Mouse (Mus musculus) bone marrow macrophage, adult 2 months (primary cell): ENCODE results near the gene Pdia4. TPM values are rescaled to one million over a fixed set of nuclear protein-coding genes. Genes with fewer than 3 reads are reported as not detected.
A peak's percentile ranks its signal among the peaks of the same experiment; 100 is the strongest.
"Not testable (repeated sequence)": the region's sequence is repeated elsewhere in the genome, so short reads cannot be mapped to it uniquely, and the experiment has no call there.

ENCODE experiments used
- H3K27ac ChIP-seq: 2 replicates; pipeline ENCODE4 v1.5.1; 2012; ENCODE audit warnings: low read depth, low read length; ENCODE audit not compliant: insufficient read depth
- H3K4me1 ChIP-seq: 2 replicates; pipeline ENCODE4 v1.6.1; 2012; ENCODE audit warnings: low read length; ENCODE audit not compliant: control insufficient read depth, insufficient read depth
- H3K4me3 ChIP-seq: 2 replicates; pipeline ENCODE4 v1.5.1; 2012; ENCODE audit warnings: mild to moderate bottlenecking, low read length, moderate library complexity; ENCODE audit not compliant: insufficient read depth
- CTCF ChIP-seq: IDR thresholded peaks from 2 replicates; pipeline ENCODE4 v1.5.1; 2012; ENCODE audit warnings: low read depth, mild to moderate bottlenecking, low read length, moderate library complexity
- POLR2A ChIP-seq: IDR thresholded peaks from 2 replicates; pipeline ENCODE4 v1.6.1; 2012; ENCODE audit warnings: mild to moderate bottlenecking, low read depth, low read length, borderline replicate concordance
- polyA plus RNA-seq: library from polyadenylated mRNA; stranded (reverse); fragments of >200 nt; gene quantifications from 2 replicates; pipeline ENCODE4 v1.2.4, GENCODE M21; 2012; ENCODE audit not compliant: missing spikeins, insufficient read depth, insufficient read length

Gene Pdia4
- polyA plus RNA-seq, 1 experiment, result 79.0 TPM

DNA sequence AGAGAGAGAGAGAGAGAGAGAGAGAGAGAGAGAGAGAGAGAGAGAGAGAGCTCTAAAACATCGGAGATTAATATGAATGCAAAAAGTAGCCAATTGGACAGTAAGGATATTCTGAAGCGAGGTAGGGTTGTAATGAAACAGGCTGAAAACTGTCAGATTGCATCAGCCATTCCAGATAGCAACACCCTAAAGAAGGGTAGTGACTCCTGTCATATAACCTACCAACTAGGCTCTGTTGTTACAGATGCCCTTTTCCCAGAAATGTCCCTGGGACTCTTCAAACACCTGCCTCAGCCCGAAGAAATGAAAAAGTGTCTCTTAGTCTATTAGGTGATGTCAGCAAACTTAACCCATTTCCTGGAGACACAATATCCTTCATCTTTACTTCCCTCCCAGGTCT lies 24.4 kb downstream of the Pdia4 start:
- Histone ChIP-seq H3K4me3 (peak overlapping the region; percentile 75), H3K4me1 (peaks cover 37% of the 10 kb centered on the region), H3K27ac (peak overlapping the region; percentile 97)
- TF ChIP-seq CTCF (no peak), POLR2A (no peak)

DNA sequence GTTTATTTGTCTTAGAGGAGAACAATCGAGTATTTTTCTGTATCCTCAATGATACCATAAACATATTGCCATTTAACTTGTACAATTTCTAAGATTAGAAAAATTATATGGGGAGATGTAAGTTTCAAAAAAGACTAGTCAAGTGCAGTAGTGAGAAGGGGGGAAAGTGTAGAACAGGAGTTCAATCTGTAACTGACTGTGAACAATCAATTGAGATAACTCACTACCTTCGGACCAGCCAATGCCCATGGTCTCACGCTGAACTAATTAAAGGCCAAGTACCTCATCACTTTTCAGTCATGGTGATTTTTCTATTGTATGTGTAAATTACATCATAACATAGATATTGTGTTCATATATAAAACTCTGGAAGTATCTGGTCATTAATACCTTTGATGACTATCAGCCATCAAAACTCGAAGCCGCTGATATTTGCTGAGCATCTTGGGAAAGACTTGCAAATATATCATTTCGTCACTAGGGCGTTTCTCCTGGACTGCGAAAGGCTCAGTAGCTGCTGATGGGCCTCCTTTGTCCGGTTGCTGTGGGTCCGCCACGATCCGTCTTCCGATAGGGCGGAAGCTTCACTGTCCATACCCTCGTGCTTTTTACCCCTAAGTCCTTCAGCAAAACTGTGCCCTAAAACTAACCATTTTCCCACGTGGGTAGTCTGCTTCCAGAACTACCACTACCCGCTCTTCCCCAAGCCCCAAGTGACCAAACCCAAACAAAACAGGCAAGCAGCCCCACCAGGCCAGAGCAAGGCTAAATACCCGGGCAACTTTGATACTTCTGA lies 25.1 kb downstream of the Pdia4 start:
- peaks cover 37% of the 10 kb centered on the region for H3K4me1 ChIP-seq
- H3K27ac ChIP-seq, result peak overlapping the region; percentile 97
- H3K4me3 ChIP-seq, result peak overlapping the region; percentile 75
- TF ChIP-seq POLR2A (peak; percentile 55; the same call in 1 of the 2 replicates), CTCF (no peak)

DNA sequence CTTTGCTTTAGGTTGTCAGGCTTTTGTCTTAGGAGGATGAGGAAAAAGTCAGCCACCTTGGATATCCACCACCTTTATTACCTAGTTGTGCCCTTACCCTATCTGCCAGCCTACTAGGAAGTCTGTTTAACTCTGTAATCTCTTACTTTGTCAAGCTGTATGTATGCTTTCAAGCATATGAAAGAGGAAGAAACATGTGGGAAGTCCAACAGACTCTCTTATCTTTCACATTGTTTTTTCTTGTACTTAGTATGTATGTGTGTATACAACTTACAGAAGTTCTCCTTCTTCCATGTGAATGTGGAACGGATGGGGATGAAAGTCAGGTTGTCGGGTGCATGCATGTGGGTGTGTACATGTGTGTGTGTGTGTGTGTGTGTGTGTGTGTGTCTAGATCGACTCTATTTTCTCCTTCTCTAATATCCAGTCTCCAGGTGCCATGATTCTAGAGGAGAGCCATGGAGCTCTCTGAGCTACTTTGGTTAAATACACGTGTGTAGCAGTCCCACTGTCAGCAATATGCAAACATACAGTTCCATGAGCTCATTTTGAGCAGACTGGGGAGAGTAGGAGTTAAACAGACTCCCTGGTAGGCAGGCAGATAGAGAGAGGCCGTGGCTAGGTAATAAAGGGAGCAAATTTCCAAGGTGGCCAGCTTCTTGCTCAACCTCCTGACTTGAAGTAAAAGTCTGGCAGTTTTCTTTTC lies 28.4 kb downstream of the Pdia4 start:
- H3K27ac ChIP-seq, result no peak overlapping the region
- TF ChIP-seq CTCF, result no peak
- no peak for TF ChIP-seq POLR2A
- H3K4me3 ChIP-seq, result no peak overlapping the region
- H3K4me1 ChIP-seq, result peaks cover 20% of the 10 kb centered on the region

DNA sequence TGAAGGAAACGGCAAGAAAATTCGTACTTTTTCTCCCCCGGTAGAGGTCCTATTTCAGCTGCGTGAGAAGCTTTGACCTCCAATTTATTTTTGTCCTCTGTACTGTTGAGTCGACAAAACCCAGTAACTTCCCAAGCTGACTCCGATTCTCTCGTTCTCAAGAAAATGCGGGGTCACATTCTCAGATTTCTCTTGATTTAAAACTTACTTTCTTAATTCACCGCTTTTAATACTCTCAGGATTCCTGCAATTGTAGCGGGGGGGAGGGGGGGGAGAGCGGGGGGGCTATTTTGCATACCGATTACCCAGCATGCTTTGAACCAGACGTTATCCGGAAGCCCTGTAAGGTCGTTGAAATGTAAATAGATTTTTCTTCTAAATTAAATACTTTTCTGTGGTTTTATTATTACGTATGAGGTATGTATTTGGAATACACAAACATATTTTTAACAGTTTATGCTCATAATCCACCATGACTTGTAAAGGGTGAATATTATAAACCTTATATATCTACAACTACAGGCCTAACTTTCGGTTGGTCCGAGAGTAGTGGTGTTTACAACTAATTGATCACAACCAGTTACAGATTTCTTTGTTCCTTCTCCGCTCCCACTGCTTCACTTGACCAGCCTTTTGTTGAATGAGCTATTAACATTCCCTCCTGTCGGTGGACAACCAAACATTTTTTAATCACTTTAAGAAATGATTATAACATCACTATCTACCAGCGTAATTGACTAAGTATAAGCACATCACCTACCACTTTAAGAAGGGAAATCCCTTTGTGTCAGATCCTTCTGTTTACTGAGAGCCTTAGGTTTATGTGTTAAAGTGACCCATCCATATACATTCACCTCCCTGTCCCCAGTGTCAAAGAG lies 31.9 kb downstream of the Pdia4 start:
- Histone ChIP-seq H3K4me1 (peaks cover 9% of the 10 kb centered on the region), H3K4me3 (peak overlapping the region; percentile 77), H3K27ac (peak overlapping the region; percentile 63; the same call in 1 of the 2 replicates)
- no peak for TF ChIP-seq POLR2A
- no peak for TF ChIP-seq CTCF

DNA sequence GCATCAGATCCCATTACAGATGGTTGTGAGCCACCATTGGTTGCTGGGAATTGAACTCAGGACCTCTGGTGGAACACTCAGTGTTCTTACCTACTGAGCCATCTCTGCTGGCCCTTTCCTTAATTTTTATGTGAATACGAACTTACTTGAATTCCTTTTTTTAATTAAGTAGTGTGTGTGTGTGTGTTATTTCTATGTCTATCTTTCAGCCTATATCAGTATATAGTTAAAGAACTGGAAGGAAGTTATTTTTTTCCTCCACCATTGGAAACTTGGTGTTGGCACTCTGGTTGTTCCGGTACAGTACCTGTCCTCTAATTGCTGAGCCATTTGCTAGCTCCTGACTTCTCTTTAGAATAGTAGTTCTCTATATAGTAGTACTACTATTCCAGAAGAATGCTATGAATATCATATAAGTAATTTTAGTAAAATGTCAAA lies 32.6 kb downstream of the Pdia4 start:
- no peak overlapping the region for H3K27ac ChIP-seq
- TF ChIP-seq CTCF (no peak), POLR2A (no peak)
- H3K4me1 ChIP-seq, result peaks cover 9% of the 10 kb centered on the region
- H3K4me3 ChIP-seq, result peak overlapping the region; percentile 77; the same call in 1 of the 2 replicates

DNA sequence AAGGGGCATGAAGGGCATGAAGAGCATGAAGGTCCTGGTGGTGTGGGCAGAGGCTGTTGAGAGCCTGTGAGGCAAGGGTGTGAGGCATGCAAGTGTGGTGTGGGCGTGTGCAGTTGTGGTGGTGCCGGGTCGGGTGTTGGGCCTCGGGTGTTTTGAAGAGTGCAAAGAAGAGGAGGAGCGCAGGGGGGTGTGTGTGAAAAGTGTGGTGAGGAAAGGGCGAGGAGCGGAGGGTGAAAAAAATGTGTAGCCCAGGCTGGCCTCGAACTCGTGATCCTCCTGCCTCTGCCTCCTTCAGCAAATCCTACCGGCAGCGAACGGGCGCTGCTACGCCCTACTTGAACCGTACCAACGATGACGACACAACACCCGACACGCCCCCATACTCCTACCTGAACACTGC lies 41.5 kb downstream of the Pdia4 start:
- 0 out of 2 replicates have a peak overlapping the region, but pooled peaks have one; percentile 6 for H3K4me3 ChIP-seq
- not testable (repeated sequence) for H3K27ac ChIP-seq, H3K4me1 ChIP-seq

DNA sequence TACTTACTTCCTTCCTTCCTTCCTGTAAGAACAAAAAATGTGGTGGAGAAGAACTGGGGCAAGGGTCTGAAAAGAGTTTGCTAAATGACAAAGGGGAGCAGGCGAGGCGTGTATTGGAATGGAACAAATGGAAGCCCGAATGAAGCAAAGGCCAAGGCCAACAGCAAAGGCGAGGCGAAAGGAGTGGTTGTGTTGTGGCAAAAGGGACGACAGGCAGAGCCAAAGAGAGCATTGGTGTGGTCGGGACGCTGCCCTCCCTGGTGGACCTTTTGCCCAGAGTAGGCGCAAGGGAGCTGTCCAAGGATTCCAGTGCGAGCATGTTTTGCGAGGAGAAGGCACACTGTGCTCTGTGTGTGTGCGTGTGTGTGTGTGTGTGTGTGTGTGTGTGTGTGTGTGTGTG lies 42.1 kb downstream of the Pdia4 start:
- H3K4me3 ChIP-seq, H3K4me1 ChIP-seq, H3K27ac ChIP-seq: not testable (repeated sequence)

DNA sequence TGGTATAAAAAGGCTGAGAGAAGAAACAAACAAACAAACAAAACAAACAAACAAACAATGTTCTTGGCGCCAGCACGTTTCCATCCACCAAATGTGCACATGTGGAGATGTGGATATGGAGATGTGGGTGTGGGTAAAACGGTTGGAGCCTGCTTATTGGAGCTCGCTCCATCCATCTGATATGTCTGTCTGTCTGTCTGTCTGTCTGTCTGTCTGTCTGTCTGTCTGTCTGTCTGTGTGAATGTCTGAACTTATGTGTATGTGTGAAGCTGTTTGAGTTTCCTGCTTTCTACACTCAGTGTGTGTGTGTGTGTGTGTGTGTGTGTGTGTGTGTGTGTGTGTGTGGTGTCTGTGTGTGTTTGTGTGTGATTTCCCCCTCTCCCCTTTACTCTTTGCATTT lies 43.4 kb downstream of the Pdia4 start:
- not testable (repeated sequence) for H3K27ac ChIP-seq, H3K4me3 ChIP-seq, H3K4me1 ChIP-seq

DNA sequence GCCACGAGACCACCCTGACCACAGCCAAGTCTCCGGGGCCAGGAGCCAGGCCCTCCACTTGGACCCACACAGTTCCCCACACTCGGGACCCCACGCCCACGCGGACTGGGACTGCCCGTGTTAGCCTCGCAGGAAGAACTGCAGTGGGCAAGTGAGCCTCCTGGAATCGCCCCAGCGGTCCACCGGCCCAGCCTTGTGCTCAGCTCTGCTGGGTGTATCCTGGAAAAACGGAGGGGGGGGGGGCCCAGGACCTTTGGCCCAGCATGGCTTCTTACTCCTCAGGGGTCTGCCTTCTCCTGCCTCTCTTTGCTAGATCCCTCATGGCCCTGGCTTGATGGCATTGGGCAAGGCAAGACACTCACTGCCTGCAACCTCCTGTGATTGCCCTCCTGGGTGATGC lies 44.7 kb downstream of the Pdia4 start:
- H3K27ac ChIP-seq, result not testable (repeated sequence)

DNA sequence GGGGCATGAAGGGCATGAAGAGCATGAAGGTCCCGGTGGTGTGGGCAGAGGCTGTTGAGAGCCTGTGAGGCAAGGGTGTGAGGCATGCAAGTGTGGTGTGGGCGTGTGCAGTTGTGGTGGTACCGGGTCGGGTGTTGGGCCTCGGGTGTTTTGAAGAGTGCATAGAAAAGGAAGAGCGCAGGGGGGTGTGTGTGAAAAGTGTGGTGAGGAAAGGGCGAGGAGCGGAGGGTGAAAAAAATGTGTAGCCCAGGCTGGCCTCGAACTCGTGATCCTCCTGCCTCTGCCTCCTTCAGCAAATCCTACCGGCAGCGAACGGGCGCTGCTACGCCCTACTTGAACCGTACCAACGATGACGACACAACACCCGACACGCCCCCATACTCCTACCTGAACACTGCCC lies 45.9 kb downstream of the Pdia4 start:
- H3K4me1 ChIP-seq, H3K4me3 ChIP-seq, H3K27ac ChIP-seq: not testable (repeated sequence)

More for the DNA sequence above, 44.7 kb downstream of the Pdia4 start:
- not testable (repeated sequence) for H3K4me1 ChIP-seq, H3K4me3 ChIP-seq

DNA sequence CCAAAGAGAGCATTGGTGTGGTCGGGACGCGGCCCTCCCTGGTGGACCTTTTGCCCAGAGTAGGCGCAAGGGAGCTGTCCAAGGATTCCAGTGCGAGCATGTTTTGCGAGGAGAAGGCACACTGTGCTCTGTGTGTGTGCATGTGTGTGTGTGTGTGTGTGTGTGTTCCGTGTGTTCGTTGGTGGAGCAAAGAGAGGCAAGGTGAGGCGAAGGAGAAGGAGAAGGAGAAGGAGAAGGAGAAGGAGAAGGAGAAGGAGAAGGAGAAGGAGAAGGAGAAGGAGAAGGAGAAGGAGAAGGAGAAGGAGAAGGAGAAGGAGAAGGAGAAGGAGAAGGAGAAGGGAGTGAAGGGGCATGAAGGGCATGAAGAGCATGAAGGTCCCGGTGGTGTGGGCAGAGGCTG lies 50.5 kb downstream of the Pdia4 start:
- not testable (repeated sequence) for H3K27ac ChIP-seq, H3K4me1 ChIP-seq, H3K4me3 ChIP-seq

DNA sequence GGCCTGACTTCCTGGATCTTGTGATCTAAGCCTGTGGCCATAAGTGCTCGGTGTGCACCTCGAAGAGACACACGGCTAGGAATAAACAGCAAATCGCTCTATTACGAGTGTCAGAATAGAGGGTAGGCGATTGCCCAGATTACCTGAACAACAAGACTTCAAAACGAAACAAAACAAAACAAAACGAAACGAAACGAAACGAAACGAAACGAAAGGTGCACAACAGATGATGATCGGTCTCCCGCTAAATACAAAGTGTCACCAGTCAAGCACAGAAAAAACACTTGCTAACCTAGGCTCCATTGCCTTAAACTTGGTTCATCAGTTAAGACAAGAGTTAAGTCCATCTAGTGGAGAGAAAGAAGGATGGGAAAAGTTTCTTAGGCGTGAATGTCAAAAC lies 53.8 kb downstream of the Pdia4 start:
- not testable (repeated sequence) for H3K27ac ChIP-seq, H3K4me3 ChIP-seq, H3K4me1 ChIP-seq

DNA sequence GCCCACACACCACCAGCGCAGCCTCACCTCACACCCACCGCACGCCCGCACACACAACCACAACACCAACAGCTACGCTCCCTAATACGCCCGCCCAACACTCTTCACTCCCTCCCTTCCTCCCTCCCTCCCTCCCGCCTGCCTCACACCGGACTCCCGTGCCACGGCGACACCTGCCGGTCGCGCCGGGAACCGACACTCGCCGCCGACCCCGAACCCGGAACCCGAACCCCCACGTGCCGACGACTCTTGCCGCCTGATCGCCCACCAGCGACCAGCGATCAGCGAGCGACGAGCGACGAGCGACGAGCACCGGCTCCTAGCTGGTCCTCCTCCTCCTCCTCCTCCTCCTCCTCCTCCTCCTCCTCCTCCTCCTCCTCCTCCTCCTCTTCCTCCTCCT lies 55.4 kb downstream of the Pdia4 start:
- H3K27ac ChIP-seq, H3K4me1 ChIP-seq, H3K4me3 ChIP-seq: not testable (repeated sequence)

DNA sequence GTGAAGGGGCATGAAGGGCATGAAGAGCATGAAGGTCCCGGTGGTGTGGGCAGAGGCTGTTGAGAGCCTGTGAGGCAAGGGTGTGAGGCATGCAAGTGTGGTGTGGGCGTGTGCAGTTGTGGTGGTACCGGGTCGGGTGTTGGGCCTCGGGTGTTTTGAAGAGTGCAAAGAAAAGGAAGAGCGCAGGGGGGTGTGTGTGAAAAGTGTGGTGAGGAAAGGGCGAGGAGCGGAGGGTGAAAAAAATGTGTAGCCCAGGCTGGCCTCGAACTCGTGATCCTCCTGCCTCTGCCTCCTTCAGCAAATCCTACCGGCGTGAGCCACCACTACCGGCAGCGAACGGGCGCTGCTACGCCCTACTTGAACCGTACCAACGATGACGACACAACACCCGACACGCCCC lies 55.8 kb downstream of the Pdia4 start:
- H3K4me1 ChIP-seq, H3K27ac ChIP-seq, H3K4me3 ChIP-seq: not testable (repeated sequence)
